Mouse (Mus musculus): ENCODE measurements at regions not wholly inside any gene's neighbourhood (a gene's known extent, or its start where the extent isn't known, plus 50 kb on each side); places are given as distances from the start of the nearest gene placed in this dataset.

DNA sequence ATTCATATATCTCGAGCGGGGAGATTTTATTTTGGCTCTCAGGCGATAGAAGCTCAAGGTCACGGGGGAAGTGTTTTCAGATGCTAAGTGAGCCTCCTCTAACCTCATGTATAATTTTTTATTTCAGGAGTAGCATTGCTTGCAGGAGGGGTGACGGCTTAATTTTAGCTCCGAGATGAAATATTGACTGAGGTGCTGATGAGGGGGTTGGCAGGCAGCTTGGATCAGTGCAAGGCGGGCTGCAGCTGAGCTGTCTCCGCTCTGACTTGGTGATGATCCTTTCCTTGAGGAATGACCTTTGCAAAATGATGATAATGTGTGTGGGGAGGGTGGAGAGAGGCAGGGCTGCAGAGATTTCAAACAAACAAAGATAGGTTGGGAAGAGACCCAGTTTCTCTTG is 222.6 kb downstream of the Hhipl2 start:
- TF ChIP-seq POLR2A (IDR thresholded peaks at IDR 0.05; ENCODE audit: low read depth, low read length) = no peak
- no peak for TF ChIP-seq CTCF (IDR thresholded peaks at IDR 0.05; ENCODE audit: extremely low read depth, insufficient read depth, insufficient read length, insufficient replicate concordance)
- DNase-seq (ENCODE audit: low read depth in 1 of 2, low spot score in 2 of 2) = no peak
- Histone ChIP-seq H3K36me3 (ENCODE audit: control insufficient read depth, insufficient read depth, low read length) (no peaks in the 10 kb centered on the region), H3K27me3 (ENCODE audit: control insufficient read depth, insufficient read depth, low read length) (no peaks in the 10 kb centered on the region), H3K4me3 (ENCODE audit: extremely low read depth, insufficient read depth, insufficient read length) (no peak overlapping the region), H3K4me1 (ENCODE audit: control insufficient read depth, insufficient read depth, insufficient read length) (no peaks in the 10 kb centered on the region), H3K27ac (ENCODE audit: insufficient read depth, low read length) (no peak overlapping the region)
- WGBS = 92% methylated on average over 8 of the region's 8 CpGs

DNA sequence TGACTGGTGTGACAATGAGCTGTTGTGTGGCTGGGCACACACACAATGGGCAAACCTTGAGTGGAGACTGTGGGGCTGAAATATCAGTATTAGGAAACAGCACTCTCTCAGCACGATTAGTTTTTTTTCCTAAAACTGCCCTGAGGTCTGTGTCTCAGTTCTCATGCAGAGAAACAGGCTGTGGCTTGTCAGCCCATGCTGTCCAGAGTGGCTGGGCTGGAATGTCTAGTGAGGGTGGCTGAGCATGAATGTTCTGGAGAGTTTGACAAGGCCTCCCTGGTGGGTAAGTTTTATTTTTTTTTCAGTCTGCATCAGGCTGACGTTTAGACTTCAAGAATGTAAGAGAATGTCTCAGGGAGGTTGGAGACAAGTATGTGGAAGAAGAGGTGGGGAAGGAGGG is 226.0 kb downstream of the Hhipl2 start:
- DNase-seq (ENCODE audit: low read depth in 1 of 2, low spot score in 2 of 2) = no peak
- WGBS = 63% methylated on average over 2 of the region's 2 CpGs
- H3K4me1 ChIP-seq (ENCODE audit: control insufficient read depth, insufficient read depth, insufficient read length) = no peaks in the 10 kb centered on the region
- no peak for TF ChIP-seq CTCF (IDR thresholded peaks at IDR 0.05; ENCODE audit: extremely low read depth, insufficient read depth, insufficient read length, insufficient replicate concordance)
- H3K27me3 ChIP-seq (ENCODE audit: control insufficient read depth, insufficient read depth, low read length) = no peaks in the 10 kb centered on the region
- H3K36me3 ChIP-seq (ENCODE audit: control insufficient read depth, insufficient read depth, low read length) = no peaks in the 10 kb centered on the region
- no peak overlapping the region for H3K27ac ChIP-seq (ENCODE audit: insufficient read depth, low read length)
- H3K4me3 ChIP-seq (ENCODE audit: extremely low read depth, insufficient read depth, insufficient read length) = no peak overlapping the region

DNA sequence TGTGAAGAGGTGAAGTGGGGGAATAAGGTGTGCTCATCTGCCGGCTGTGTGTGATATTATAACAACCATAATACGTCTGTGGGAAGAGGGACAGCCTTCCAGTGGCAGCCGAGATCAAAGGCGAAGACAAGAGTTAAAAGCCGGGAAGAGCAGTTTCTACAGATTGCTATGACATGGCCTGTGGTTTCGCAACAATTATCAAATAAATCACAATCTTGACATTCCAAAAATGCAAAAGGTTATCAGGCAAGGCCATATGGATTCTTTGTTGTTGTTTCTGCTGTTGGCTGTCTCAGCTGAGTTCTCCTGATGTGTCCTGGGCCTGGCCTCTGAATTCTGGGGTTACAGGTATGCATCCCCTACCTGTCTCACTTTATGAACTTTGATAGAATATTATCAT is 235.9 kb downstream of the Hhipl2 start:
- H3K4me1 ChIP-seq (ENCODE audit: control insufficient read depth, insufficient read depth, insufficient read length) = no peaks in the 10 kb centered on the region
- no peak for DNase-seq (ENCODE audit: low read depth in 1 of 2, low spot score in 2 of 2)
- H3K4me3 ChIP-seq (ENCODE audit: extremely low read depth, insufficient read depth, insufficient read length) = no peak overlapping the region
- no peaks in the 10 kb centered on the region for H3K36me3 ChIP-seq (ENCODE audit: control insufficient read depth, insufficient read depth, low read length)
- no peak for TF ChIP-seq CTCF (IDR thresholded peaks at IDR 0.05; ENCODE audit: extremely low read depth, insufficient read depth, insufficient read length, insufficient replicate concordance)
- TF ChIP-seq POLR2A (IDR thresholded peaks at IDR 0.05; ENCODE audit: low read depth, low read length) = no peak
- WGBS = 66% methylated on average over 6 of the region's 6 CpGs
- H3K27ac ChIP-seq (ENCODE audit: insufficient read depth, low read length) = no peak overlapping the region
- H3K27me3 ChIP-seq (ENCODE audit: control insufficient read depth, insufficient read depth, low read length) = no peaks in the 10 kb centered on the region

DNA sequence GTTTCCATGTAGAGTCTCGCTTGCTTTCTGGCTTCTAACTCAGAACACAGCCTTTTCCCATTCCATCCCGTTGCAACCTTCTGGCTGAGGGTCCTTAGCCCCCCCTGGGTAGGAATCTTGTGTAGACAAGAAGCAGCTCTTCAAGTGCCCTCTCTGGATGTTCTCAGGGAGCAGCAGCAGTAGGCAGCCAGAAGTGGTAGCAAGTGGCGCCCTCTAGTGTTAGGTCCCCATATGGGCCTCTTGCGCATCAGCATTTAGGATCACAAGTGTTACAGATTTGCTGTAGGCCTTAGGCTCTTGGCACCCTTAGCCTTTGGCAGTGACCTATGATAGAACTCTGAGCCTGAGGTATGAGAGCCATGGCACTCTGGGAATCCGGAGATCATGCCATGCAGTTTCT is 239.0 kb downstream of the Hhipl2 start:
- Histone ChIP-seq H3K27ac (ENCODE audit: insufficient read depth, low read length) (no peak overlapping the region), H3K4me1 (ENCODE audit: control insufficient read depth, insufficient read depth, insufficient read length) (no peaks in the 10 kb centered on the region), H3K27me3 (ENCODE audit: control insufficient read depth, insufficient read depth, low read length) (no peaks in the 10 kb centered on the region), H3K4me3 (ENCODE audit: extremely low read depth, insufficient read depth, insufficient read length) (no peak overlapping the region), H3K36me3 (ENCODE audit: control insufficient read depth, insufficient read depth, low read length) (no peaks in the 10 kb centered on the region)
- no peak for TF ChIP-seq POLR2A (IDR thresholded peaks at IDR 0.05; ENCODE audit: low read depth, low read length)
- TF ChIP-seq CTCF (IDR thresholded peaks at IDR 0.05; ENCODE audit: extremely low read depth, insufficient read depth, insufficient read length, insufficient replicate concordance) = peak; percentile 69; the same call in 1 of the 2 replicates
- WGBS = 60% methylated on average over 5 of the region's 5 CpGs
- DNase-seq (ENCODE audit: low read depth in 1 of 2, low spot score in 2 of 2) = peak; percentile 15 to 36

DNA sequence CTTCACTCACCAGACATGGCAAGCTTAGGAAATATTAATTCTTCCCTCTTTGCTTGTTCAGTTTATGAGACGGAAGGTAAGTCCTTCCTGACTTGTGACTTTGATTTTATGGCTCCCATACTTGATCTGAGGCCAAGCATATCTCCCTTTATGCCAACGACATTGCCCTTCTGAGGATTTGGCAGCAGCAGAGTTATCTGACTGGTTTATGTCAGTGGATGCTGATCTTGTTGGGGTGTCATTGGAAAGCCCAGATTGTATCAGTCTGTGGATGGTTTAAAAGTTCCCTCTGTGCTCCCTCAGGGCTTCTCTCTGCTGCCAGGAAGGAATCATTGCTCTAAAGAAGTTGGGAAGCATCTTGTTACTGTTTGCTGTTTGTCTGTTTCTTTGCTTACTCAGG is 242.5 kb downstream of the Hhipl2 start:
- TF ChIP-seq CTCF (IDR thresholded peaks at IDR 0.05; ENCODE audit: extremely low read depth, insufficient read depth, insufficient read length, insufficient replicate concordance) (no peak), POLR2A (IDR thresholded peaks at IDR 0.05; ENCODE audit: low read depth, low read length) (no peak)
- H3K27me3 ChIP-seq (ENCODE audit: control insufficient read depth, insufficient read depth, low read length) = no peaks in the 10 kb centered on the region
- H3K4me3 ChIP-seq (ENCODE audit: extremely low read depth, insufficient read depth, insufficient read length) = no peak overlapping the region
- no peaks in the 10 kb centered on the region for H3K4me1 ChIP-seq (ENCODE audit: control insufficient read depth, insufficient read depth, insufficient read length)
- no peak for DNase-seq (ENCODE audit: low read depth in 1 of 2, low spot score in 2 of 2)
- WGBS = 80% methylated on average over 2 of the region's 2 CpGs
- no peaks in the 10 kb centered on the region for H3K36me3 ChIP-seq (ENCODE audit: control insufficient read depth, insufficient read depth, low read length)
- no peak overlapping the region for H3K27ac ChIP-seq (ENCODE audit: insufficient read depth, low read length)

DNA sequence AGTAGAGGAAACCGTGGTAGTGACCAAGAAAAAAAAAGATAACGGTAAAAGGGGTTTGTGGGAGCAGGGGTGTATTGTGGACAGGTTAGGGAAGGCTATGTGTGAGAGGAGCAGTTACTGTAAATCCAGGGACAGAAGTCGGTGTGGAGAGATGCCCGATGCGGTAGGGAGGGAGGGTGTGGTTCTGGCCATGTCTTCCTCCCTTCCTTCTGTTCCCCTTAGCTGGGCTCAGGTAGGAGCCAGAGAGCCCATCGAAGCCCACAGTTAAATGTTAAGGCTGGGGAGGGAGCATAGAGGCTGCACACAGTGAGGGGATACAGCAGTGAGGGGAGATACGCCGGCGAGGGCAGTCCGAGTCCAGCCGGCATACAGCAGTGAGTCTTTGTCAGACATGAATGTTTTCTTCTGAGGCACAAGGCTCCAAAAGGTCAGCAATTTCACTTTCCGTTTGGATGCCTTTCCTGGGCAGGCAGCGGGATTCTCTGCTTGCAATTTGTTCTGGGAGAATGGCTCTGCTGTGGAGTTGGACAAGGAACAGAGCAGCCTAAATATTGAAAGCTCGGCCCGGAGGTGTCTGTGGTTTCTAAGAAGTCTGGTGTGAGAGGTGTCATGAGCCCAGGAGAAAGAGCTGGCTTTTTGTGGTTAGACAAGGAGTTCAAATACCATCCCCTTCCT is 244.5 kb downstream of the Hhipl2 start:
- H3K4me1 ChIP-seq (ENCODE audit: control insufficient read depth, insufficient read depth, insufficient read length) = no peaks in the 10 kb centered on the region
- WGBS = 84% methylated on average over 15 of the region's 15 CpGs
- no peak overlapping the region for H3K27ac ChIP-seq (ENCODE audit: insufficient read depth, low read length)
- H3K36me3 ChIP-seq (ENCODE audit: control insufficient read depth, insufficient read depth, low read length) = no peaks in the 10 kb centered on the region
- H3K27me3 ChIP-seq (ENCODE audit: control insufficient read depth, insufficient read depth, low read length) = no peaks in the 10 kb centered on the region
- no peak overlapping the region for H3K4me3 ChIP-seq (ENCODE audit: extremely low read depth, insufficient read depth, insufficient read length)
- DNase-seq (ENCODE audit: low read depth in 1 of 2, low spot score in 2 of 2) = no peak
- TF ChIP-seq CTCF (IDR thresholded peaks at IDR 0.05; ENCODE audit: extremely low read depth, insufficient read depth, insufficient read length, insufficient replicate concordance) (no peak), POLR2A (IDR thresholded peaks at IDR 0.05; ENCODE audit: low read depth, low read length) (no peak)

DNA sequence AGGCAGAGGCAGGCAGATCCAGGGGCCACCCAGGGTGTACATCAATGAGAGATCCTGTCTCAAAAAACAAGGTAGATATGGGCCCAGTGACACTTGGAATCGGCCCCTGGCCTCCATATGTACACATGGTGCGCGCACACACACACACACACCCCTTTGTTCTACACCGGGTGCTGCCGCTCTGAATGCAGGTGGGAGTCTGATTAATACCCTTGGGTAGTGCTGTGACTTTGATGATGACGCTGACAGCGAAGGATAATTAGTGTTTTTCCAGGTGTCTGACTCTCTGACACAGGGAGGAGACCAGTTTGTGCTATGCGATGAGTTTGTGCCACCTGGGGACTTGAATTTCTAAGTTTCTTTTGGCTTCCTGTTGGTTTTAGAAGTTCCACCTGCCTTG is 251.3 kb downstream of the Hhipl2 start:
- H3K27ac ChIP-seq (ENCODE audit: insufficient read depth, low read length) = no peak overlapping the region
- WGBS = 63% methylated on average over 8 of the region's 8 CpGs
- no peak overlapping the region for H3K4me3 ChIP-seq (ENCODE audit: extremely low read depth, insufficient read depth, insufficient read length)
- DNase-seq (ENCODE audit: low read depth in 1 of 2, low spot score in 2 of 2) = no peak
- TF ChIP-seq CTCF (IDR thresholded peaks at IDR 0.05; ENCODE audit: extremely low read depth, insufficient read depth, insufficient read length, insufficient replicate concordance) = no peak
- TF ChIP-seq POLR2A (IDR thresholded peaks at IDR 0.05; ENCODE audit: low read depth, low read length) = no peak
- H3K27me3 ChIP-seq (ENCODE audit: control insufficient read depth, insufficient read depth, low read length) = no peaks in the 10 kb centered on the region
- no peaks in the 10 kb centered on the region for H3K36me3 ChIP-seq (ENCODE audit: control insufficient read depth, insufficient read depth, low read length)
- no peaks in the 10 kb centered on the region; the same call in 1 of the 2 replicates for H3K4me1 ChIP-seq (ENCODE audit: control insufficient read depth, insufficient read depth, insufficient read length)
